Mouse (Mus musculus): Measurements from ENCODE around the gene Selenoo. TPM values are rescaled to one million over a fixed set of nuclear protein-coding genes. Genes with fewer than 3 reads are reported as not detected.

Selenoo gene
- polyA plus RNA-seq, 1 experiment: 13.7 TPM

DNA sequence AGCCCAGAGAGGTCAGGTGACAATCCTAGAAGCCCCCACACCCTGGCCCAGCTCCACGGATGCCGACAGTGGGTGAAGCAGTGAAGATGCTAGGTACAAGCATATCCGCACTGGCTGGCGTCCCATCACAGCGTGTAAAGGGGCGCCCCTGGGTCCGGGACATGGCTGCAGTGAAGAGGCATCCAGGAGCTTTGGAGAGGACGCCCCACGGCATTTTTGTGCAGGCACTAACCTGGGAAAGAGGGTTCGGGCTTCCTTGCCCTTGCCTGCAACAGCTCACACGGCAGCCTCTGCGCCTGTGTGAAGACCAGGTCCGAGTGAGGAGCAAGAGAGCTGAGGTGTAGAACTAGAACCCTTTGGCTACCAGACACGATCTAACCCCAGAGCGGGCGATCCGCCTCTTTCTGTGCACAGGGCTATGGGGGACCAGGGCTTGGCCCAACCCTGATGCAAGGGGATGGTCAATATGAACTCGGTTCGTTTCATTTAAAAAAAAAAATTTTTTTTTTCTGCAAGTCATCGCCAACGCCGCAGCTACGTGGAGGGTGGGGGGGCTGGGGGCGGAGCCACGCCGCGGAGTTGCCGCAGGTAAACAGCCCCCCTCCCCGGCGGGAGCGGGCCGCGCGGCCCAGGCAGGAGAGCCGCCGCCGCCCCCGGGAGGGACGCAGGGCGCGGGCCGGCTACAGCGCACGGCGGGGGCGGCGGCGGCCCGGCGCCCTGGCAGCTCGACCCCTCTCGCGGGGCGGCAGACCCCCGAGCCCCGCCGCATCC is 29.5 kb upstream of the Selenoo start, which contains the start of gene Panx2:
Gene Panx2 (plus strand): TSS at position 574 of the 771 bp plus-strand sequence.
- Histone ChIP-seq H3ac (ENCODE audit: control insufficient read depth, insufficient read length, low read depth) (no peak within 1 kb of the TSS), H3K4me3 (ENCODE audit: insufficient read depth, poor library complexity, severe bottlenecking) (no peak within 1 kb of the TSS), H3K79me2 (ENCODE audit: control insufficient read depth, insufficient read depth) (no peaks in the 10 kb centered on the region), H3K79me3 (ENCODE audit: low read depth) (no peaks in the 10 kb centered on the region), H3K36me3 (ENCODE audit: control insufficient read depth, insufficient read depth) (no peaks in the 10 kb centered on the region), H3K27me3 (ENCODE audit: control insufficient read depth, insufficient read depth, insufficient read length) (peaks cover 83% of the 10 kb centered on the region)
- TF ChIP-seq MYOD1 (IDR thresholded peaks at IDR 0.05; ENCODE audit: control insufficient read depth, insufficient read length, low read depth) (no peak), MAX (IDR thresholded peaks at IDR 0.05) (no peak), MYOG (IDR thresholded peaks at IDR 0.05; ENCODE audit: control insufficient read depth, extremely low read depth, insufficient read length) (no peak), FOSL1 (IDR thresholded peaks at IDR 0.05; ENCODE audit: insufficient read depth, low read length, poor library complexity, severe bottlenecking) (no peak), USF1 (IDR thresholded peaks at IDR 0.05; ENCODE audit: low read depth) (no peak), CTCF (IDR thresholded peaks at IDR 0.05; ENCODE audit: control insufficient read depth, insufficient read depth, insufficient read length) (no peak)

DNA sequence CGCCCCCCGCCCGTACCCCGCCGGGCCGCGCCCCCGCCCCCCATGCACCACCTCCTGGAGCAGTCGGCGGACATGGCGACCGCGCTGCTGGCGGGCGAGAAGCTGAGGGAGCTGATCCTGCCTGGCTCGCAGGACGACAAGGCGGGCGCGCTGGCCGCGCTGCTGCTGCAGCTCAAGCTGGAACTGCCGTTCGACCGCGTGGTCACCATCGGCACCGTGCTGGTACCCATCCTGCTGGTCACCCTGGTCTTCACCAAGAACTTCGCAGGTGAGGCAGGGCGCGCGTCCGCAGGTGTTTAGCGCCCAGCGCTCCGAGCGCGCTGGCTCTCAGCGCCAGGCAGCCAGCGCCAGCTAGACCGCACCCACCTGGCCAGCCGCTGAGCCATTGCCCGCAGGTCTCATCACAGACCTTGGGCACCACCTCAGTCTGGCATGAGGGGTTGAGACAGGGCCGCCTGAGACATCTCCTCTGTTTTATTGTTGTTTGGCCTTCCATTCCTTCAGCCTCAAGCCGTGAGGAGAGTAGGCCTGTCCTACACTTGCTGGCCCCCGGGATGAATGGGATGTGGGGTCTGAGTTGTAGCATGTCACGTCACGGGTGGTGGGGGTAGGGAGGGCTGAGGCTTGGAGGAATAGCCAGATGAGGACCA is 28.7 kb upstream of the Selenoo start:
- Histone ChIP-seq H3K4me3 (ENCODE audit: insufficient read depth, poor library complexity, severe bottlenecking) (no peak overlapping the region), H3ac (ENCODE audit: control insufficient read depth, insufficient read length, low read depth) (no peak overlapping the region), H3K79me2 (ENCODE audit: control insufficient read depth, insufficient read depth) (no peaks in the 10 kb centered on the region), H3K27me3 (ENCODE audit: control insufficient read depth, insufficient read depth, insufficient read length) (peaks cover 82% of the 10 kb centered on the region), H3K36me3 (ENCODE audit: control insufficient read depth, insufficient read depth) (no peaks in the 10 kb centered on the region), H3K79me3 (ENCODE audit: low read depth) (no peaks in the 10 kb centered on the region)
- TF ChIP-seq MYOD1 (IDR thresholded peaks at IDR 0.05; ENCODE audit: control insufficient read depth, insufficient read length, low read depth): no peak
- no peak for TF ChIP-seq USF1 (IDR thresholded peaks at IDR 0.05; ENCODE audit: low read depth)
- TF ChIP-seq CTCF (IDR thresholded peaks at IDR 0.05; ENCODE audit: control insufficient read depth, insufficient read depth, insufficient read length): no peak
- no peak for TF ChIP-seq MYOG (IDR thresholded peaks at IDR 0.05; ENCODE audit: control insufficient read depth, extremely low read depth, insufficient read length)
- TF ChIP-seq CEBPB (IDR thresholded peaks at IDR 0.05; ENCODE audit: low read depth): no peak
- TF ChIP-seq MAX (IDR thresholded peaks at IDR 0.05): no peak
- no peak for TF ChIP-seq FOSL1 (IDR thresholded peaks at IDR 0.05; ENCODE audit: insufficient read depth, low read length, poor library complexity, severe bottlenecking)

DNA sequence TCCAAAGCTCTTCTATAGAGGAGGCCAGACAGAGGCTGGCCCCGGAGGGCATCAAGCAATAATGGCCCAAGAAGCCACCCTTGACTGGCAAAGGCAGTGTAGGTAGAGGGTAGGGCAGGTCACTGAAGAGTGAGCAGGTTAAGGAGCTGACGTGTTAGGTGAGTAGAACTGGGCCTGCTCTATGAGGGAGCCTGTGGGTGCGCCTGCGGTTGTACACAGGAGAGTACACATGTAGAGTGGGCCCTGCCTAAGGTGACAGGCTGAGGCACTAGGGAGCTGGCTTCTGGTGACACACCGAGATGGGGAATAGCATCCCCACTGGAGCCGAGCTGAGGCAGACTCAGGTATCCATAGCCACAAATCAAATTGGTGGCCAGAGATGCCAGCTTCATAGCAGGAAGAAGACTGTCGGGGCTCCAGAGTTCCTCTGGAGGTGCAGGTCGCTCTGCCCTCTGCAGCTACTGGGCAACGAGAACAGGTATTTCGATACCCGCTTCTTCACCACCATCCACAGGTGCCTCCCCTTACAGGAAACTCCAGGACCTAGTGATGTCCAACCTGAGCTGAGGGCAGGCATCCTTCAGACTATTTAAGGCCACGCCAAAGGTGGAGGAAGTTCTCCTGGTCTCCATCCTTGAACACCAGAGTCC is 27.9 kb upstream of the Selenoo start:
- Histone ChIP-seq H3ac (ENCODE audit: control insufficient read depth, insufficient read length, low read depth) (no peak overlapping the region), H3K79me3 (ENCODE audit: low read depth) (no peaks in the 10 kb centered on the region), H3K27me3 (ENCODE audit: control insufficient read depth, insufficient read depth, insufficient read length) (peaks cover 81% of the 10 kb centered on the region), H3K79me2 (ENCODE audit: control insufficient read depth, insufficient read depth) (no peaks in the 10 kb centered on the region), H3K4me3 (ENCODE audit: insufficient read depth, poor library complexity, severe bottlenecking) (no peak overlapping the region), H3K36me3 (ENCODE audit: control insufficient read depth, insufficient read depth) (no peaks in the 10 kb centered on the region)
- TF ChIP-seq CTCF (IDR thresholded peaks at IDR 0.05; ENCODE audit: control insufficient read depth, insufficient read depth, insufficient read length) (no peak), MYOD1 (IDR thresholded peaks at IDR 0.05; ENCODE audit: control insufficient read depth, insufficient read length, low read depth) (no peak)

DNA sequence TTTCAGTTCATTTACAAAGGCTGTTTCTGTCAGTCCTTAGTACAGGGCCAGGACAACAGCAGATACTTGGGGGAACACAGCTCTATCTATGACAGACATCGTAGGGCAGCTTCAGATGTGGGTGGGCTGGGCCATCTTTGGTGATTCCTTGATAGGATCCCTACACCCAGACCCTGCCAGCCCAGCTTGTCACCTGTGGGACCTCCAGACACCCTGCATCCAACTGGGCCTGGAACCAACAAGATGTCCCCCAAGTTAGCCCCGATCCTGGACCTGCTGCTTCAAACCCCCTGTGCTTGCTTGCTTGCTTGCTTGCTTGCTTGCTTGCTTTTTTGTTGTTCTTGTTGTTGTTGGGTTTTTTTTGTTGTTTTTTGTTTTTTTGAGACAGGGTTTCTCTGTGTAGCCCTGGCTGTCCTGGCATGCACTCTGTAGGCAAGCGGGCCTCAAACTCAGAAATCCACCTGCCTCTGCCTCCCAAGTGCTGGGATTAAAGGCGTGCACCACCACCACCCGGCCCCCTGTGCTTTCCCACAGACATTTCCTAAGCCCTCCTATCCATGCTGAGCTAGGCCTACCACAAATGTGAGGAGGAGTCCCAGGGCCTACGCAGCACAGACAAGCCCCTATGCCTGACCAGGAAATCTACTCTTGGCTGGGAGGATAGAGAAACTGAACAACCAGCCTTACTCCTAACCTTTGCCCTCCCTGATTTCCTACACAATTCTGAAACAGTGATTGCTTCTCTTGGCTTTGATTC is 26.9 kb upstream of the Selenoo start:
- no peak overlapping the region for H3ac ChIP-seq (ENCODE audit: control insufficient read depth, insufficient read length, low read depth)
- H3K4me3 ChIP-seq (ENCODE audit: insufficient read depth, poor library complexity, severe bottlenecking): no peak overlapping the region
- no peaks in the 10 kb centered on the region for H3K79me2 ChIP-seq (ENCODE audit: control insufficient read depth, insufficient read depth)
- H3K79me3 ChIP-seq (ENCODE audit: low read depth): no peaks in the 10 kb centered on the region
- H3K36me3 ChIP-seq (ENCODE audit: control insufficient read depth, insufficient read depth): no peaks in the 10 kb centered on the region
- TF ChIP-seq MYOD1 (IDR thresholded peaks at IDR 0.05; ENCODE audit: control insufficient read depth, insufficient read length, low read depth) (no peak), USF1 (IDR thresholded peaks at IDR 0.05; ENCODE audit: low read depth) (no peak), CTCF (IDR thresholded peaks at IDR 0.05; ENCODE audit: control insufficient read depth, insufficient read depth, insufficient read length) (no peak), MAX (IDR thresholded peaks at IDR 0.05) (no peak), FOSL1 (IDR thresholded peaks at IDR 0.05; ENCODE audit: insufficient read depth, low read length, poor library complexity, severe bottlenecking) (no peak), CEBPB (IDR thresholded peaks at IDR 0.05; ENCODE audit: low read depth) (no peak), MYOG (IDR thresholded peaks at IDR 0.05; ENCODE audit: control insufficient read depth, extremely low read depth, insufficient read length) (no peak)
- H3K27me3 ChIP-seq (ENCODE audit: control insufficient read depth, insufficient read depth, insufficient read length): peaks cover 81% of the 10 kb centered on the region

DNA sequence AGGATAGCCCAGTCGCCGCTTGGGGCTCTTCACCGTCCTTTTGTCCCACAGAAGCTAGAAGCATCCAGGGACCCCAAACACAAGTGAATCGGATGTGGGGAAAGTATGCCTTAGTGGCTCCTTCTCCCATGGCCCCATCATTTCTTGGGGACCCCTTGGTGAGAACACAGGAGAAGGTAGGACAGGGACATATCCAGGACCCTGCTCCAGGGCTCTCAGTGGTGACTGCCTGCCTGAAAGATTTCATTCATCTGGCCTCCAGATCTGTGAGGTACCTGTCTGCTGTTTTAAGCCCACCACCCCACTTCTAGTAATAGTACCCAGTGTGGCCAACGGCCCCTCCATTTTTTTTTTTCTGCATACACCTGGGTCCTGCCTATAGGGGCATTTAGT is 26.4 kb upstream of the Selenoo start:
- Histone ChIP-seq H3K79me3 (ENCODE audit: low read depth) (no peaks in the 10 kb centered on the region), H3K36me3 (ENCODE audit: control insufficient read depth, insufficient read depth) (no peaks in the 10 kb centered on the region), H3K79me2 (ENCODE audit: control insufficient read depth, insufficient read depth) (no peaks in the 10 kb centered on the region), H3K4me3 (ENCODE audit: insufficient read depth, poor library complexity, severe bottlenecking) (no peak overlapping the region), H3ac (ENCODE audit: control insufficient read depth, insufficient read length, low read depth) (no peak overlapping the region), H3K27me3 (ENCODE audit: control insufficient read depth, insufficient read depth, insufficient read length) (peaks cover 86% of the 10 kb centered on the region)
- no peak for TF ChIP-seq CTCF (IDR thresholded peaks at IDR 0.05; ENCODE audit: control insufficient read depth, insufficient read depth, insufficient read length)
- no peak for TF ChIP-seq MYOG (IDR thresholded peaks at IDR 0.05; ENCODE audit: control insufficient read depth, extremely low read depth, insufficient read length)
- no peak for TF ChIP-seq MYOD1 (IDR thresholded peaks at IDR 0.05; ENCODE audit: control insufficient read depth, insufficient read length, low read depth)
